Mouse (Mus musculus) hindbrain, embryonic 13.5 days (tissue): Measurements from ENCODE around the gene Acap2. TPM values are rescaled to one million over a fixed set of nuclear protein-coding genes. Genes with fewer than 3 reads are reported as not detected.

Experiments used
- ATAC-seq: fragments of 200-750 bp; cut with Nextera tagmentation; 2 replicates; pipeline ENCODE4 v1.8.0; 2017; ENCODE audit warnings: moderate TSS enrichment; ENCODE audit not compliant: low FRiP score
- H3K27ac ChIP-seq: fragments of 300-500 bp; sonication (generic); 2 replicates; pipeline ENCODE4 v1.5.1; 2015; ENCODE audit warnings: inconsistent platforms, mild to moderate bottlenecking, moderate library complexity
- H3K27me3 ChIP-seq: fragments of 300-500 bp; sonication (generic); 2 replicates; pipeline ENCODE4 v1.6.1; 2015; ENCODE audit warnings: mild to moderate bottlenecking, inconsistent platforms
- H3K36me3 ChIP-seq: fragments of 300-500 bp; sonication (generic); 2 replicates; pipeline ENCODE4 v1.6.1; 2015; ENCODE audit warnings: mild to moderate bottlenecking, inconsistent platforms
- H3K4me1 ChIP-seq: fragments of 300-500 bp; sonication (generic); replicated peaks from 2 replicates; pipeline ENCODE4 v1.6.1; 2015; ENCODE audit warnings: inconsistent platforms
- H3K4me2 ChIP-seq: fragments of 300-500 bp; sonication (generic); 2 replicates; pipeline ENCODE4 v1.6.1; 2015; ENCODE audit warnings: inconsistent platforms, mild to moderate bottlenecking, moderate library complexity
- H3K4me3 ChIP-seq: fragments of 300-500 bp; sonication (generic); 2 replicates; pipeline ENCODE4 v1.5.1; 2015; ENCODE audit warnings: mild to moderate bottlenecking, inconsistent platforms
- H3K9ac ChIP-seq: fragments of 300-500 bp; sonication (generic); 2 replicates; pipeline ENCODE4 v1.6.1; 2015; ENCODE audit warnings: mild to moderate bottlenecking, inconsistent platforms
- H3K9me3 ChIP-seq: fragments of 300-500 bp; sonication (generic); 2 replicates; pipeline ENCODE4 v1.6.1; 2016; ENCODE audit warnings: inconsistent platforms
- WGBS: fragments of 180-500 bp; shearing (Covaris S2); methylation state at CpG from one replicate; pipeline ENCODE4 v1.1.7; 2015; 5-methylcytosine and 5-hydroxymethylcytosine counted together
- polyA plus RNA-seq: library from polyadenylated mRNA; unstranded; fragments of >200 nt; fragmentation: Nextera tagmentation; extraction: Ambion mirVana; gene quantifications from 2 replicates; pipeline ENCODE4 v1.2.1, GENCODE M21; 2015

The Acap2 gene
- polyA plus RNA-seq, 1 experiment from 2014 or later = 12.4 TPM

- Histone ChIP-seq H3K9ac (peak overlapping the region; percentile 5; the same call in 1 of the 2 replicates), H3K36me3 (no peaks in the 10 kb centered on the region), H3K27ac (no peak overlapping the region), H3K4me1 (peaks cover 16% of the 10 kb centered on the region), H3K4me2 (peak overlapping the region; percentile 36), H3K27me3 (no peaks in the 10 kb centered on the region), H3K9me3 (no peaks in the 10 kb centered on the region), H3K4me3 (no peak overlapping the region)
- no peak for ATAC-seq
- 33% methylated on average over 20 of the region's 20 CpGs for WGBS
Observed at GRCm38 (mm10) chr16:31233541-31234339, 32.7 kb upstream of the Acap2 start.

- Histone ChIP-seq H3K9me3 (no peaks in the 10 kb centered on the region), H3K36me3 (no peaks in the 10 kb centered on the region), H3K4me1 (peaks cover 16% of the 10 kb centered on the region), H3K27ac (no peak overlapping the region), H3K4me3 (no peak overlapping the region), H3K9ac (peak overlapping the region; percentile 5; the same call in 1 of the 2 replicates), H3K27me3 (no peaks in the 10 kb centered on the region), H3K4me2 (peak overlapping the region; percentile 36)
- no peak for ATAC-seq
- WGBS = 48% methylated on average over 4 of the region's 4 CpGs
Observed at GRCm38 (mm10) chr16:31233167-31233498, 32.1 kb upstream of the Acap2 start.

- Histone ChIP-seq H3K27ac (no peak overlapping the region), H3K9me3 (no peaks in the 10 kb centered on the region), H3K9ac (no peak overlapping the region), H3K4me1 (peaks cover 16% of the 10 kb centered on the region), H3K4me3 (no peak overlapping the region), H3K36me3 (no peaks in the 10 kb centered on the region), H3K27me3 (no peaks in the 10 kb centered on the region), H3K4me2 (no peak overlapping the region)
- ATAC-seq = no peak
- WGBS = 79% methylated on average over 5 of the region's 5 CpGs
Observed at GRCm38 (mm10) chr16:31232491-31233166, 31.6 kb upstream of the Acap2 start.

GRCm38 (mm10) chr16:31231591-31231990 is 30.5 kb upstream of the Acap2 start:
- H3K27me3 ChIP-seq = no peaks in the 10 kb centered on the region
- 74% methylated on average over 5 of the region's 5 CpGs for WGBS
- H3K9me3 ChIP-seq = no peaks in the 10 kb centered on the region
- ATAC-seq = no peak
- H3K4me2 ChIP-seq = no peak overlapping the region
- H3K36me3 ChIP-seq = no peaks in the 10 kb centered on the region
- H3K9ac ChIP-seq = no peak overlapping the region
- H3K4me3 ChIP-seq = no peak overlapping the region
- no peak overlapping the region for H3K27ac ChIP-seq
- peaks cover 16% of the 10 kb centered on the region for H3K4me1 ChIP-seq

- Histone ChIP-seq H3K36me3 (no peaks in the 10 kb centered on the region), H3K9ac (no peak overlapping the region), H3K27me3 (no peaks in the 10 kb centered on the region), H3K4me2 (no peak overlapping the region), H3K9me3 (no peaks in the 10 kb centered on the region), H3K27ac (no peak overlapping the region), H3K4me1 (no peaks in the 10 kb centered on the region), H3K4me3 (no peak overlapping the region)
- WGBS = 98% methylated on average over 1 of the region's 1 CpGs
- ATAC-seq = no peak
Observed at GRCm38 (mm10) chr16:31227746-31228145, 26.7 kb upstream of the Acap2 start.

GRCm38 (mm10) chr16:31215271-31215670 is 14.2 kb upstream of the Acap2 start:
- Histone ChIP-seq H3K4me3 (no peak overlapping the region), H3K9me3 (no peaks in the 10 kb centered on the region)
- 97% methylated on average over 4 of the region's 4 CpGs for WGBS

GRCm38 (mm10) chr16:31213463-31213862 is 12.4 kb upstream of the Acap2 start:
- 79% methylated on average over 6 of the region's 6 CpGs for WGBS

More at GRCm38 (mm10) chr16:31215271-31215670, 14.2 kb upstream of the Acap2 start:
- no peak overlapping the region for H3K9ac ChIP-seq
- H3K4me1 ChIP-seq = no peaks in the 10 kb centered on the region
- ATAC-seq = no peak
- no peak overlapping the region for H3K27ac ChIP-seq
- H3K4me2 ChIP-seq = no peak overlapping the region
- H3K36me3 ChIP-seq = no peaks in the 10 kb centered on the region
- H3K27me3 ChIP-seq = no peaks in the 10 kb centered on the region

GRCm38 (mm10) chr16:31211503-31211902 is 10.5 kb upstream of the Acap2 start:
- H3K9me3 ChIP-seq = no peaks in the 10 kb centered on the region
- 70% methylated on average over 9 of the region's 9 CpGs for WGBS
- no peak overlapping the region for H3K27ac ChIP-seq
- no peak overlapping the region for H3K4me2 ChIP-seq
- no peaks in the 10 kb centered on the region for H3K36me3 ChIP-seq
- H3K9ac ChIP-seq = no peak overlapping the region
- ATAC-seq = no peak
- H3K4me3 ChIP-seq = no peak overlapping the region
- no peaks in the 10 kb centered on the region for H3K4me1 ChIP-seq
- H3K27me3 ChIP-seq = no peaks in the 10 kb centered on the region

More at GRCm38 (mm10) chr16:31213463-31213862, 12.4 kb upstream of the Acap2 start:
- no peak for ATAC-seq
- Histone ChIP-seq H3K27me3 (no peaks in the 10 kb centered on the region), H3K27ac (no peak overlapping the region), H3K4me1 (no peaks in the 10 kb centered on the region), H3K4me2 (no peak overlapping the region), H3K36me3 (no peaks in the 10 kb centered on the region), H3K4me3 (no peak overlapping the region), H3K9ac (no peak overlapping the region), H3K9me3 (no peaks in the 10 kb centered on the region)

- Histone ChIP-seq H3K9ac (no peak overlapping the region), H3K36me3 (no peaks in the 10 kb centered on the region), H3K9me3 (no peaks in the 10 kb centered on the region), H3K27ac (no peak overlapping the region), H3K4me2 (no peak overlapping the region), H3K4me1 (no peaks in the 10 kb centered on the region), H3K27me3 (no peaks in the 10 kb centered on the region), H3K4me3 (no peak overlapping the region)
- 74% methylated on average over 4 of the region's 4 CpGs for WGBS
- no peak for ATAC-seq
Observed at GRCm38 (mm10) chr16:31210453-31210852, 9.4 kb upstream of the Acap2 start.

GRCm38 (mm10) chr16:31209911-31210310 is 8.9 kb upstream of the Acap2 start:
- H3K4me3 ChIP-seq = no peak overlapping the region
- WGBS = 81% methylated on average over 5 of the region's 5 CpGs
- H3K9me3 ChIP-seq = no peaks in the 10 kb centered on the region
- H3K27me3 ChIP-seq = no peaks in the 10 kb centered on the region
- H3K27ac ChIP-seq = no peak overlapping the region
- no peak overlapping the region for H3K9ac ChIP-seq
- no peaks in the 10 kb centered on the region for H3K4me1 ChIP-seq
- no peak for ATAC-seq
- no peaks in the 10 kb centered on the region for H3K36me3 ChIP-seq
- no peak overlapping the region for H3K4me2 ChIP-seq

- Histone ChIP-seq H3K9me3 (no peaks in the 10 kb centered on the region), H3K4me2 (no peak overlapping the region), H3K9ac (no peak overlapping the region), H3K27me3 (no peaks in the 10 kb centered on the region), H3K36me3 (no peaks in the 10 kb centered on the region), H3K4me3 (no peak overlapping the region), H3K4me1 (peaks cover 5% of the 10 kb centered on the region), H3K27ac (no peak overlapping the region)
- 89% methylated on average over 7 of the region's 7 CpGs for WGBS
- no peak for ATAC-seq
Observed at GRCm38 (mm10) chr16:31205726-31206125, 4.7 kb upstream of the Acap2 start.

- no peak for ATAC-seq
- H3K4me2 ChIP-seq = no peak overlapping the region
- H3K36me3 ChIP-seq = no peaks in the 10 kb centered on the region
- no peaks in the 10 kb centered on the region for H3K9me3 ChIP-seq
- H3K27ac ChIP-seq = no peak overlapping the region
- 93% methylated on average over 8 of the region's 8 CpGs for WGBS
- H3K4me3 ChIP-seq = no peak overlapping the region
- peaks cover 5% of the 10 kb centered on the region for H3K4me1 ChIP-seq
- H3K9ac ChIP-seq = no peak overlapping the region
- no peaks in the 10 kb centered on the region for H3K27me3 ChIP-seq
Observed at GRCm38 (mm10) chr16:31205187-31205586, 4.1 kb upstream of the Acap2 start.

- Histone ChIP-seq H3K27ac (no peak overlapping the region), H3K4me1 (peaks cover 14% of the 10 kb centered on the region), H3K36me3 (no peaks in the 10 kb centered on the region), H3K9ac (no peak overlapping the region), H3K4me2 (no peak overlapping the region), H3K9me3 (no peaks in the 10 kb centered on the region), H3K27me3 (no peaks in the 10 kb centered on the region), H3K4me3 (no peak overlapping the region)
- ATAC-seq = no peak
- WGBS = 72% methylated on average over 1 of the region's 1 CpGs
Observed at GRCm38 (mm10) chr16:31204216-31204615, 3.2 kb upstream of the Acap2 start.
